Mouse (Mus musculus) embryonic facial prominence, embryonic 13.5 days (tissue): ENCODE measurements around the gene Mrpl54. TPM values are rescaled to one million over a fixed set of nuclear protein-coding genes. Genes with fewer than 3 reads are reported as not detected.

Experiments used
- ATAC-seq: fragments of 200-750 bp; cut with Nextera tagmentation; 2 replicates; pipeline ENCODE4 v1.8.0; 2017; ENCODE audit warnings: low read depth; ENCODE audit not compliant: insufficient number of reproducible peaks, insufficient read depth, low FRiP score, low TSS enrichment
- H3K27ac ChIP-seq: fragments of 300-500 bp; sonication (generic); 2 replicates; pipeline ENCODE4 v1.5.1; 2015; ENCODE audit warnings: moderate library complexity, mild to moderate bottlenecking, inconsistent platforms
- H3K27me3 ChIP-seq: fragments of 300-500 bp; sonication (generic); 2 replicates; pipeline ENCODE4 v1.6.1; 2015; ENCODE audit warnings: mild to moderate bottlenecking, inconsistent platforms
- H3K36me3 ChIP-seq: fragments of 300-500 bp; sonication (generic); 2 replicates; pipeline ENCODE4 v1.6.1; 2015; ENCODE audit warnings: mild to moderate bottlenecking, inconsistent platforms
- H3K4me1 ChIP-seq: fragments of 300-500 bp; sonication (generic); 2 replicates; pipeline ENCODE4 v1.6.1; 2015; ENCODE audit warnings: inconsistent platforms
- H3K4me2 ChIP-seq: fragments of 300-500 bp; sonication (generic); 2 replicates; pipeline ENCODE4 v1.6.1; 2015; ENCODE audit warnings: moderate library complexity, mild to moderate bottlenecking, inconsistent platforms
- H3K4me3 ChIP-seq: fragments of 300-500 bp; sonication (generic); 2 replicates; pipeline ENCODE4 v1.5.1; 2015; ENCODE audit warnings: mild to moderate bottlenecking, inconsistent platforms
- H3K9ac ChIP-seq: fragments of 300-500 bp; sonication (generic); 2 replicates; pipeline ENCODE4 v1.6.1; 2015; ENCODE audit warnings: mild to moderate bottlenecking, inconsistent platforms
- H3K9me3 ChIP-seq: fragments of 300-500 bp; sonication (generic); 2 replicates; pipeline ENCODE4 v1.6.1; 2016; ENCODE audit warnings: inconsistent platforms
- WGBS: fragments of 180-500 bp; shearing (Covaris S2); methylation state at CpG from one replicate; pipeline ENCODE4 v1.1.7; 2015; ENCODE audit warnings: mixed read lengths; 5-methylcytosine and 5-hydroxymethylcytosine counted together
- polyA plus RNA-seq: library from polyadenylated mRNA; unstranded; fragments of >200 nt; fragmentation: Nextera tagmentation; extraction: Ambion mirVana; gene quantifications from 2 replicates; pipeline ENCODE4 v1.2.1, GENCODE M21; 2015

The Mrpl54 gene
- polyA plus RNA-seq, 1 experiment from 2014 or later, result 202 TPM

- peak overlapping the region; percentile 89 for H3K9ac ChIP-seq
- peak overlapping the region; percentile 95 for H3K4me2 ChIP-seq
- H3K27me3 ChIP-seq, result peaks cover 29% of the 10 kb centered on the region
- 4% methylated on average over 25 of the region's 25 CpGs for WGBS
- H3K9me3 ChIP-seq, result no peaks in the 10 kb centered on the region
- H3K4me1 ChIP-seq, result peaks cover 38% of the 10 kb centered on the region
- peak overlapping the region; percentile 83 for H3K27ac ChIP-seq
- peaks cover 11% of the 10 kb centered on the region; the same call in 1 of the 2 replicates for H3K36me3 ChIP-seq
- no peak for ATAC-seq
- peak overlapping the region; percentile 91 for H3K4me3 ChIP-seq
Measured at GRCm38 (mm10) chr10:81293334-81294030, 26.7 kb upstream of the Mrpl54 start.

DNA sequence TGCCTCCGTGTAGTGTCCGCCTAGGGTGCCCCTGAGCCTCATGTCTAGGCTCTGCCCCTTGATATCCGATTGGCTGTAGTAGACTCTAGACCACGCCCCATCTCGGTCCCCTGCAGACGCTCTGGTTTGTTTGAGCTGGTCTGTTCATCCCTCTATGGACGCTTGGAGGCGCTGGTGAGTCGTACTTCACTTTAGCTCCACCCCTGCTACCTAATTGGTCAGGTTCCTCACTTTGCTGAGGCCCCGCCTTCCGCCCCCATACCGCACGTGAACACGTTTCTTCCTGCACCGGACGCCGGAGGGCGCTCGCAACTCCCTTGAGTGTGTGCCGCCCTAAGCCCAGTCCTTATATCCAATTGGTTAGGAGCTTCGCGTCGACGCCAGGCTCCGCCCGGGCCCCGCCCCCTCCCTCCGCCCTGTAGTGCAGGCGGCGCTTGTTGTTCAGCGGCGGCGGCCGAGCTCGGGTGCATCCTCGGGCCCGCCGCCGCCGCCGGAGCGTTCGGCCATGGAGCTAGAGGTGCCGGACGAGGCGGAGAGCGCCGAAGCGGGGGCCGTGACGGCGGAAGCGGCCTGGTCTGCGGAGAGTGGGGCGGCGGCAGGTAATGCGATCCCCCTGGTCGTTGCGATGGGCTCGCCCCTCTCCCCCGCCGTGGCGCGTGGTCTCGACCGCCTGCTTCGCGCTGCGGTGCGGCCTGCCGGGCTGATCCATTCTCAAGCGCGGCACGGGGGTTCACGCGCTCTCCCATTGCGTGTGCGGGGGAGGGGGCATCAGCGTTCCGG, 26.0 kb upstream of the Mrpl54 start, which contains the start of gene Pip5k1c:
TSS of gene Pip5k1c (plus strand) at position 410 of the 780 bp plus-strand sequence.
- peak within 1 kb of the TSS; percentile 91 for H3K4me3 ChIP-seq
- no peaks in the 10 kb centered on the region for H3K9me3 ChIP-seq
- peak within 1 kb of the TSS; percentile 89 for H3K9ac ChIP-seq
- peak; percentile 94 for ATAC-seq
- peaks cover 38% of the 10 kb centered on the region for H3K4me1 ChIP-seq
- peaks cover 36% of the 10 kb centered on the region for H3K27me3 ChIP-seq
- H3K27ac ChIP-seq, result peak within 1 kb of the TSS; percentile 83
- H3K36me3 ChIP-seq, result 0 out of 2 replicates have a peak, but pooled peaks cover 9% of the 10 kb centered on the region
- H3K4me2 ChIP-seq, result peak within 1 kb of the TSS; percentile 95
- WGBS, result 1% methylated on average over 71 of the region's 80 CpGs

DNA sequence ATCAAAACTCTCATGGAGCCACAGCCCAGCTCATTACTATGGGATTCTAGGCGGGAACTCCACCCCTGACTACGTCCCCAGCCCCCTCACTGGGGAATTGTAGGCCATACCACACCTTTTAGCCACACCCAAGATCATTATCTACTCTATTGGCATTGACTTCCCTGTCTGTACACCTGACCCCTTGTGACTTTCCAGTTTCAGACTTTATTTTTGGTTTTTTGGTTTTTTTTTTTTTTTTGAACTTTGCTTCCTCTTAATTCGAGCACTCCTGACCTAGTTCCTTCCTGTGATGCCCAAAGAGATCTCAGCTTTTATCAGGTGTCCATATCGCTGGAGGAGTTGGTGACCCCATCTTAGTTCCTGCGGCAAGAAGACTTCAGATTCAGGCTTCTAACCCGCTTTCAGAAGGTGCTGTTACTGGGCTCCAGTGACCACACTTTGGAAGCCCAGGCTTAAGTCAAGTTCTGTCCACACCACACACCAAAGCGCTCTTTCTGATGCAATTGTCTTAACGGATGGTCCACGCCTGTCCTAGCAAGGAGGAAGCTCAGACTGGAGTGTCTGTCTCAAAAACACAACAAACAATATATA, 24.9 kb upstream of the Mrpl54 start, which contains the start of gene Tjp3:
TSS of gene Tjp3 (minus strand) at position 71 of the 594 bp plus-strand sequence.
- peak within 1 kb of the TSS; percentile 95 for H3K4me2 ChIP-seq
- no peaks in the 10 kb centered on the region for H3K9me3 ChIP-seq
- no peak for ATAC-seq
- H3K9ac ChIP-seq, result peak within 1 kb of the TSS; percentile 51
- H3K27me3 ChIP-seq, result peaks cover 41% of the 10 kb centered on the region
- 71% methylated on average over 9 of the region's 9 CpGs for WGBS
- H3K4me3 ChIP-seq, result peak within 1 kb of the TSS; percentile 91
- H3K27ac ChIP-seq, result peak within 1 kb of the TSS; percentile 24; the same call in 1 of the 2 replicates
- peaks cover 35% of the 10 kb centered on the region for H3K4me1 ChIP-seq
- H3K36me3 ChIP-seq, result 0 out of 2 replicates have a peak, but pooled peaks cover 7% of the 10 kb centered on the region

DNA sequence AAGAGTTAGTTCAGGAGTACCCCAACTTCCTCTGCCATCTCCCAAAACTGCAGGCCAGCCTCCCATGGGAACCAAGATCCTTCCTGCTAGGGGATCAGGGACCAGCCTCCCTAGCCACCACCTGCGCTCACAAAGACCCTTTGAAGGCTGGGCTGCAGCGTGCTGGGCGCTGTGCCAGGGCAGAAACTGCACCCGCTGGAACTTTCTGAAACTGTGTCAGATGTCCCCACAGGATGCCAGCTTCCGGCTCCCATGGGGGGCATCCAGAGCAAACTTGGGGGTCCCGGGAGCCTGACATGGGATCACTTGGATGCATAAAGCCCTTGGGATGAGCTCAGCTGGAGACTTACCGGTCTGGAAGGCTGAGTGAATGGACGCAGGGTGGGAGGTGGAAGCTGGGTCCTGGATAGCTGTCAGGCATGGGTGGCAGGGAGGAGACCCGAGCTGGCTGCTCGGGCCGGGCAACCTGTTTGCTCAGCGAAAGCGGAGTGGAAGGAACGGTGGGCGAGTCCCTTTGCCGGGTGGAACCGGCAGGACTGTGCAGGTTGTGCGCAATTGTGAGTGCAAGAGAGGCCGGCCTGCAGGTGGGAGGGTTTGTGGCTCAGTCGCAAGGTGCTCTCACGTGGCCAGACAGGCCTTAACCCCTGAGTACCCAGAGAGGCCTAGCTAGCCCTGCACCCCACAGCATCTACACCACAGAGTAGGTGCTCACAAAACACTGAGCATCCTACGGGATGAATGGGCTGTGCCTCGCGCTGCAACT, 24.1 kb upstream of the Mrpl54 start:
- peak overlapping the region; percentile 51 for H3K9ac ChIP-seq
- peaks cover 40% of the 10 kb centered on the region for H3K4me1 ChIP-seq
- H3K4me2 ChIP-seq, result peak overlapping the region; percentile 31
- H3K27me3 ChIP-seq, result peaks cover 41% of the 10 kb centered on the region
- peak overlapping the region; percentile 19 for H3K4me3 ChIP-seq
- no peak for ATAC-seq
- H3K36me3 ChIP-seq, result 0 out of 2 replicates have a peak, but pooled peaks cover 3% of the 10 kb centered on the region
- WGBS, result 11% methylated on average over 24 of the region's 24 CpGs
- H3K27ac ChIP-seq, result peak overlapping the region; percentile 24; the same call in 1 of the 2 replicates
- H3K9me3 ChIP-seq, result no peaks in the 10 kb centered on the region

DNA sequence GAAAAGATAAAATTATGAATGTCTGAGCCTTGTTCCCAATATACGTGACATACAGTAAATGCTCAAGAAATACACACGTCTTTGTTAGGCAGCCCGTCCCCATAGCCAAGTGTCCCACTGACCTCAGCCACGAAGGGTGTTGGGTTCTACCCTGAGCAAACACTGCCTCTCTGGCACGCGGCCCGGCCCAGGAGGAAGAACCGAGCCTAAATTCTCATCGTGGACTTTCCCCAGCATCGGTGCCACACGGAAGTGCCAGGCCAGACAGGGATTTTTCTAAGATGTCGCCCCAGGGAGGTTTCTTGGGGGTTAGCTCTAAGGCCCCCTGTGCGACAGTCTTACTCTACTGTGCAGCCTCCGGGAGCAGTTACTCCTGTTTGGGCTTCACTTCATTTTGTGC, 23.1 kb upstream of the Mrpl54 start:
- H3K27ac ChIP-seq, result no peak overlapping the region
- H3K4me3 ChIP-seq, result no peak overlapping the region
- H3K27me3 ChIP-seq, result peaks cover 49% of the 10 kb centered on the region
- H3K4me1 ChIP-seq, result peaks cover 41% of the 10 kb centered on the region
- WGBS, result 59% methylated on average over 14 of the region's 14 CpGs
- H3K9me3 ChIP-seq, result no peaks in the 10 kb centered on the region
- no peak overlapping the region for H3K9ac ChIP-seq
- H3K36me3 ChIP-seq, result no peaks in the 10 kb centered on the region
- no peak for ATAC-seq
- no peak overlapping the region for H3K4me2 ChIP-seq

DNA sequence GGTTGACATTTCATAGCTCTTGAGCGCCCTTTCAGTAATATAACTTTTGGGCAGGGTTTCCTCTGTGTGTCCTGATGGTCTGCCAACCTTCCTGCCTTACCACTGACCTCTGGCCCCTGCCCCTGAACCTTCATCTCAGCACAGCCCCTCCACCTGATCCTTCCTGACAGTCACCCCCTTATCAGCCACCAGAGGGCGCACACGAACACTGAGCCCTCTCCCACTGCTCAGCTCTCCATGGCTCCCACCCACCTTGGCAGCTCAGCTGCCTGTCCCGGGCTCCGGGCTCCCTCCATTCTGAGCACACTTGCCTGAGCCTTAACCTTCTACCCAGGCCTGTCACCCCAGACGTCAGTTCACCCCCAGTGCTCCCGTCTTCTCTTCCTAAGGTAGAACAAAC, 22.5 kb upstream of the Mrpl54 start:
- 0 out of 2 replicates have a peak overlapping the region, but pooled peaks have one; percentile 18 for H3K4me2 ChIP-seq
- 4% methylated on average over 7 of the region's 7 CpGs for WGBS

GRCm38 (mm10) chr10:81288601-81289000, 21.9 kb upstream of the Mrpl54 start:
- Histone ChIP-seq H3K4me2 (no peak overlapping the region), H3K4me1 (peaks cover 40% of the 10 kb centered on the region), H3K27ac (no peak overlapping the region), H3K9ac (no peak overlapping the region; the same call in 1 of the 2 replicates), H3K27me3 (peaks cover 61% of the 10 kb centered on the region), H3K36me3 (no peaks in the 10 kb centered on the region), H3K4me3 (no peak overlapping the region), H3K9me3 (no peaks in the 10 kb centered on the region)
- ATAC-seq, result no peak
- WGBS, result 30% methylated on average over 6 of the region's 6 CpGs

More for the DNA sequence above, 22.5 kb upstream of the Mrpl54 start:
- H3K27me3 ChIP-seq, result peaks cover 55% of the 10 kb centered on the region
- H3K4me3 ChIP-seq, result no peak overlapping the region
- H3K36me3 ChIP-seq, result no peaks in the 10 kb centered on the region
- ATAC-seq, result no peak
- H3K9me3 ChIP-seq, result no peaks in the 10 kb centered on the region
- peaks cover 41% of the 10 kb centered on the region for H3K4me1 ChIP-seq
- H3K27ac ChIP-seq, result no peak overlapping the region
- H3K9ac ChIP-seq, result no peak overlapping the region

GRCm38 (mm10) chr10:81287513-81288157, 20.9 kb upstream of the Mrpl54 start:
- H3K27me3 ChIP-seq, result peaks cover 71% of the 10 kb centered on the region
- H3K4me1 ChIP-seq, result peaks cover 39% of the 10 kb centered on the region
- no peak for ATAC-seq
- H3K4me2 ChIP-seq, result no peak overlapping the region
- H3K36me3 ChIP-seq, result no peaks in the 10 kb centered on the region
- peak overlapping the region; percentile 21; the same call in 1 of the 2 replicates for H3K9ac ChIP-seq
- WGBS, result 61% methylated on average over 8 of the region's 8 CpGs
- H3K9me3 ChIP-seq, result no peaks in the 10 kb centered on the region
- H3K27ac ChIP-seq, result no peak overlapping the region
- no peak overlapping the region for H3K4me3 ChIP-seq

- H3K4me2 ChIP-seq, result no peak overlapping the region
- H3K4me3 ChIP-seq, result no peak overlapping the region
- peaks cover 39% of the 10 kb centered on the region for H3K4me1 ChIP-seq
- 32% methylated on average over 6 of the region's 6 CpGs for WGBS
- ATAC-seq, result no peak
- no peaks in the 10 kb centered on the region for H3K9me3 ChIP-seq
- no peak overlapping the region for H3K27ac ChIP-seq
- H3K9ac ChIP-seq, result no peak overlapping the region
- H3K36me3 ChIP-seq, result no peaks in the 10 kb centered on the region
- peaks cover 71% of the 10 kb centered on the region for H3K27me3 ChIP-seq
Measured at GRCm38 (mm10) chr10:81286586-81286985, 19.9 kb upstream of the Mrpl54 start.

GRCm38 (mm10) chr10:81285694-81286450, 19.1 kb upstream of the Mrpl54 start:
- Histone ChIP-seq H3K4me1 (peaks cover 33% of the 10 kb centered on the region), H3K27me3 (peaks cover 69% of the 10 kb centered on the region), H3K4me3 (peak overlapping the region; percentile 44), H3K27ac (0 out of 2 replicates have a peak overlapping the region, but pooled peaks have one; percentile 16), H3K9me3 (no peaks in the 10 kb centered on the region), H3K36me3 (no peaks in the 10 kb centered on the region), H3K4me2 (peak overlapping the region; percentile 72), H3K9ac (peak overlapping the region; percentile 64)
- peak; percentile 45; the same call in 1 of the 2 replicates for ATAC-seq
- 2% methylated on average over 54 of the region's 54 CpGs for WGBS
